Mouse (Mus musculus) neural tube, embryonic 13.5 days (tissue): ENCODE results near the gene Trub1. TPM values are rescaled to one million over a fixed set of nuclear protein-coding genes. Genes with fewer than 3 reads are reported as not detected.

Experiments used
- ATAC-seq: fragments of 200-750 bp; cut with Nextera tagmentation; 2 replicates; pipeline ENCODE4 v1.8.0; 2017; ENCODE audit warnings: low read depth, mild to moderate bottlenecking, moderate TSS enrichment, moderate library complexity
- H3K27ac ChIP-seq: fragments of 300-500 bp; sonication (generic); replicated peaks from 2 replicates; pipeline ENCODE4 v1.5.1; 2015; ENCODE audit warnings: moderate library complexity, mild to moderate bottlenecking, inconsistent platforms
- H3K27me3 ChIP-seq: fragments of 300-500 bp; sonication (generic); 2 replicates; pipeline ENCODE4 v1.6.1; 2015; ENCODE audit warnings: mild to moderate bottlenecking, inconsistent platforms
- H3K36me3 ChIP-seq: fragments of 300-500 bp; sonication (generic); 2 replicates; pipeline ENCODE4 v1.6.1; 2015; ENCODE audit warnings: mild to moderate bottlenecking, inconsistent platforms
- H3K4me1 ChIP-seq: fragments of 300-500 bp; sonication (generic); replicated peaks from 2 replicates; pipeline ENCODE4 v1.6.1; 2015; ENCODE audit warnings: inconsistent platforms
- H3K4me2 ChIP-seq: fragments of 300-500 bp; sonication (generic); 2 replicates; pipeline ENCODE4 v1.6.1; 2015; ENCODE audit warnings: inconsistent platforms, mild to moderate bottlenecking, moderate library complexity
- H3K4me3 ChIP-seq: fragments of 300-500 bp; sonication (generic); 2 replicates; pipeline ENCODE4 v1.5.1; 2015; ENCODE audit warnings: mild to moderate bottlenecking, inconsistent platforms
- H3K9ac ChIP-seq: fragments of 300-500 bp; sonication (generic); 2 replicates; pipeline ENCODE4 v1.6.1; 2015; ENCODE audit warnings: moderate library complexity, mild to moderate bottlenecking, inconsistent platforms
- H3K9me3 ChIP-seq: fragments of 300-500 bp; sonication (generic); 2 replicates; pipeline ENCODE4 v1.6.1; 2016; ENCODE audit warnings: inconsistent platforms
- WGBS: fragments of 180-500 bp; shearing (Covaris S2); methylation state at CpG from one replicate; pipeline ENCODE4 v1.1.7; 2015; 5-methylcytosine and 5-hydroxymethylcytosine counted together
- polyA plus RNA-seq: library from polyadenylated mRNA; unstranded; fragments of >200 nt; fragmentation: Nextera tagmentation; extraction: Ambion mirVana; gene quantifications from 2 replicates; pipeline ENCODE4 v1.2.1, GENCODE M21; 2015

The Trub1 gene
- polyA plus RNA-seq, 1 experiment from 2014 or later = 15.1 TPM

GRCm38 (mm10) chr19:57450849-57451248 lies 1.9 kb upstream of the Trub1 start:
- Histone ChIP-seq H3K4me1 (peaks cover 18% of the 10 kb centered on the region), H3K4me2 (no peak overlapping the region), H3K4me3 (no peak overlapping the region), H3K36me3 (no peaks in the 10 kb centered on the region), H3K27ac (no peak overlapping the region), H3K27me3 (no peaks in the 10 kb centered on the region; the same call in 1 of the 2 replicates), H3K9me3 (no peaks in the 10 kb centered on the region), H3K9ac (no peak overlapping the region)
- 96% methylated on average over 1 of the region's 1 CpGs for WGBS
- no peak for ATAC-seq

GRCm38 (mm10) chr19:57451762-57452161 lies 950 bp upstream of the Trub1 start:
- H3K27me3 ChIP-seq = no peaks in the 10 kb centered on the region
- no peak for ATAC-seq
- H3K4me3 ChIP-seq = no peak overlapping the region
- H3K4me1 ChIP-seq = peaks cover 18% of the 10 kb centered on the region
- WGBS = 65% methylated on average over 4 of the region's 4 CpGs
- H3K36me3 ChIP-seq = no peaks in the 10 kb centered on the region
- no peak overlapping the region for H3K4me2 ChIP-seq
- no peak overlapping the region for H3K27ac ChIP-seq
- no peaks in the 10 kb centered on the region for H3K9me3 ChIP-seq
- H3K9ac ChIP-seq = no peak overlapping the region

- peak; percentile 40; the same call in 1 of the 2 replicates for ATAC-seq
- Histone ChIP-seq H3K4me3 (peak overlapping the region; percentile 77), H3K9me3 (no peaks in the 10 kb centered on the region), H3K27ac (peak overlapping the region; percentile 74), H3K36me3 (no peaks in the 10 kb centered on the region), H3K4me1 (peaks cover 18% of the 10 kb centered on the region), H3K27me3 (no peaks in the 10 kb centered on the region), H3K4me2 (peak overlapping the region; percentile 68), H3K9ac (peak overlapping the region; percentile 84)
- WGBS = 13% methylated on average over 6 of the region's 6 CpGs
Measured at GRCm38 (mm10) chr19:57453218-57453600, 497 bp downstream of the Trub1 start.

GRCm38 (mm10) chr19:57455286-57455960 lies 2.7 kb downstream of the Trub1 start:
- no peaks in the 10 kb centered on the region for H3K36me3 ChIP-seq
- H3K27me3 ChIP-seq = no peaks in the 10 kb centered on the region
- H3K4me2 ChIP-seq = no peak overlapping the region
- ATAC-seq = no peak
- H3K4me1 ChIP-seq = peaks cover 18% of the 10 kb centered on the region
- H3K27ac ChIP-seq = no peak overlapping the region
- H3K4me3 ChIP-seq = no peak overlapping the region
- no peaks in the 10 kb centered on the region for H3K9me3 ChIP-seq
- WGBS = 96% methylated on average over 25 of the region's 25 CpGs
- no peak overlapping the region for H3K9ac ChIP-seq

GRCm38 (mm10) chr19:57457075-57457474 lies 4.4 kb downstream of the Trub1 start:
- ATAC-seq = no peak
- peaks cover 18% of the 10 kb centered on the region for H3K4me1 ChIP-seq
- no peaks in the 10 kb centered on the region for H3K36me3 ChIP-seq
- H3K27ac ChIP-seq = no peak overlapping the region
- H3K4me2 ChIP-seq = no peak overlapping the region
- 70% methylated on average over 2 of the region's 2 CpGs for WGBS
- H3K27me3 ChIP-seq = no peaks in the 10 kb centered on the region
- no peak overlapping the region for H3K9ac ChIP-seq
- H3K9me3 ChIP-seq = no peaks in the 10 kb centered on the region
- H3K4me3 ChIP-seq = no peak overlapping the region

GRCm38 (mm10) chr19:57463741-57464140 lies 11.0 kb downstream of the Trub1 start:
- Histone ChIP-seq H3K27me3 (no peaks in the 10 kb centered on the region), H3K36me3 (0 out of 2 replicates have a peak, but pooled peaks cover 2% of the 10 kb centered on the region), H3K4me1 (peaks cover 7% of the 10 kb centered on the region; the same call in 1 of the 2 replicates), H3K4me3 (no peak overlapping the region), H3K27ac (no peak overlapping the region), H3K9me3 (no peaks in the 10 kb centered on the region), H3K4me2 (no peak overlapping the region), H3K9ac (0 out of 2 replicates have a peak overlapping the region, but pooled peaks have one; percentile 34)
- WGBS = 44% methylated on average over 8 of the region's 8 CpGs
- ATAC-seq = peak; percentile 36; the same call in 1 of the 2 replicates

GRCm38 (mm10) chr19:57465742-57466141 lies 13.0 kb downstream of the Trub1 start:
- Histone ChIP-seq H3K4me2 (no peak overlapping the region), H3K4me1 (peaks cover 11% of the 10 kb centered on the region; the same call in 1 of the 2 replicates), H3K27me3 (no peaks in the 10 kb centered on the region), H3K36me3 (peaks cover 12% of the 10 kb centered on the region), H3K27ac (no peak overlapping the region), H3K4me3 (no peak overlapping the region), H3K9me3 (no peaks in the 10 kb centered on the region), H3K9ac (no peak overlapping the region)
- WGBS = 96% methylated on average over 7 of the region's 7 CpGs
- ATAC-seq = no peak

GRCm38 (mm10) chr19:57471033-57471432 lies 18.3 kb downstream of the Trub1 start:
- ATAC-seq = no peak
- Histone ChIP-seq H3K4me3 (no peak overlapping the region), H3K36me3 (peaks cover 12% of the 10 kb centered on the region), H3K27ac (0 out of 2 replicates have a peak overlapping the region, but pooled peaks have one; percentile 42), H3K4me2 (no peak overlapping the region), H3K9ac (no peak overlapping the region), H3K9me3 (no peaks in the 10 kb centered on the region), H3K27me3 (no peaks in the 10 kb centered on the region), H3K4me1 (peaks cover 23% of the 10 kb centered on the region)
- WGBS = 59% methylated on average over 12 of the region's 12 CpGs

GRCm38 (mm10) chr19:57472169-57472568 lies 19.5 kb downstream of the Trub1 start:
- H3K4me1 ChIP-seq = peaks cover 23% of the 10 kb centered on the region
- WGBS = 89% methylated on average over 15 of the region's 15 CpGs
- no peaks in the 10 kb centered on the region for H3K9me3 ChIP-seq
- H3K27me3 ChIP-seq = no peaks in the 10 kb centered on the region
- peaks cover 12% of the 10 kb centered on the region for H3K36me3 ChIP-seq
- H3K4me3 ChIP-seq = no peak overlapping the region
- no peak overlapping the region for H3K4me2 ChIP-seq
- H3K27ac ChIP-seq = no peak overlapping the region
- no peak for ATAC-seq
- H3K9ac ChIP-seq = no peak overlapping the region

- no peak overlapping the region for H3K4me3 ChIP-seq
- ATAC-seq = no peak
- H3K36me3 ChIP-seq = peaks cover 12% of the 10 kb centered on the region
- no peak overlapping the region for H3K27ac ChIP-seq
- WGBS = 57% methylated on average over 16 of the region's 16 CpGs
- no peaks in the 10 kb centered on the region for H3K9me3 ChIP-seq
- H3K4me1 ChIP-seq = peaks cover 23% of the 10 kb centered on the region
- H3K27me3 ChIP-seq = no peaks in the 10 kb centered on the region
- no peak overlapping the region for H3K4me2 ChIP-seq
- no peak overlapping the region for H3K9ac ChIP-seq
Measured at GRCm38 (mm10) chr19:57473301-57473700, 20.6 kb downstream of the Trub1 start.

- H3K9me3 ChIP-seq = no peaks in the 10 kb centered on the region
- H3K36me3 ChIP-seq = no peaks in the 10 kb centered on the region
- no peak overlapping the region for H3K4me2 ChIP-seq
- peaks cover 31% of the 10 kb centered on the region for H3K4me1 ChIP-seq
- H3K27ac ChIP-seq = no peak overlapping the region
- WGBS = 88% methylated on average over 4 of the region's 4 CpGs
- no peak overlapping the region for H3K4me3 ChIP-seq
- no peaks in the 10 kb centered on the region for H3K27me3 ChIP-seq
- ATAC-seq = no peak
- H3K9ac ChIP-seq = no peak overlapping the region
Measured at GRCm38 (mm10) chr19:57475298-57475697, 22.6 kb downstream of the Trub1 start.

GRCm38 (mm10) chr19:57477310-57477709 lies 24.6 kb downstream of the Trub1 start:
- Histone ChIP-seq H3K9me3 (no peaks in the 10 kb centered on the region), H3K9ac (0 out of 2 replicates have a peak overlapping the region, but pooled peaks have one; percentile 9), H3K27ac (no peak overlapping the region), H3K4me3 (no peak overlapping the region), H3K27me3 (no peaks in the 10 kb centered on the region), H3K4me1 (peaks cover 19% of the 10 kb centered on the region), H3K36me3 (no peaks in the 10 kb centered on the region), H3K4me2 (no peak overlapping the region)
- WGBS = 70% methylated on average over 8 of the region's 8 CpGs
- ATAC-seq = no peak

GRCm38 (mm10) chr19:57478056-57478455 lies 25.3 kb downstream of the Trub1 start:
- no peaks in the 10 kb centered on the region for H3K27me3 ChIP-seq
- H3K4me1 ChIP-seq = peaks cover 14% of the 10 kb centered on the region
- H3K27ac ChIP-seq = no peak overlapping the region
- H3K4me2 ChIP-seq = no peak overlapping the region
- no peak for ATAC-seq
- H3K9me3 ChIP-seq = no peaks in the 10 kb centered on the region
- H3K36me3 ChIP-seq = no peaks in the 10 kb centered on the region
- WGBS = 89% methylated on average over 11 of the region's 11 CpGs
- no peak overlapping the region for H3K9ac ChIP-seq
- no peak overlapping the region for H3K4me3 ChIP-seq
